Mouse (Mus musculus) spleen, adult 2 months (tissue): ENCODE measurements around the gene Dph1.

Experiments
- CTCF ChIP-seq: fragments of 200-500 bp; IDR thresholded peaks from 2 replicates; pipeline ENCODE4 v1.5.1; 2011; ENCODE audit warnings: mild to moderate bottlenecking, inconsistent platforms; ENCODE audit not compliant: insufficient read depth, insufficient read length, insufficient replicate concordance; ENCODE audit errors: extremely low read depth
- POLR2A ChIP-seq: fragments of 200-500 bp; IDR thresholded peaks from 2 replicates; pipeline ENCODE4 v1.6.1; 2011; ENCODE audit warnings: low read depth, low read length, inconsistent platforms

DNA sequence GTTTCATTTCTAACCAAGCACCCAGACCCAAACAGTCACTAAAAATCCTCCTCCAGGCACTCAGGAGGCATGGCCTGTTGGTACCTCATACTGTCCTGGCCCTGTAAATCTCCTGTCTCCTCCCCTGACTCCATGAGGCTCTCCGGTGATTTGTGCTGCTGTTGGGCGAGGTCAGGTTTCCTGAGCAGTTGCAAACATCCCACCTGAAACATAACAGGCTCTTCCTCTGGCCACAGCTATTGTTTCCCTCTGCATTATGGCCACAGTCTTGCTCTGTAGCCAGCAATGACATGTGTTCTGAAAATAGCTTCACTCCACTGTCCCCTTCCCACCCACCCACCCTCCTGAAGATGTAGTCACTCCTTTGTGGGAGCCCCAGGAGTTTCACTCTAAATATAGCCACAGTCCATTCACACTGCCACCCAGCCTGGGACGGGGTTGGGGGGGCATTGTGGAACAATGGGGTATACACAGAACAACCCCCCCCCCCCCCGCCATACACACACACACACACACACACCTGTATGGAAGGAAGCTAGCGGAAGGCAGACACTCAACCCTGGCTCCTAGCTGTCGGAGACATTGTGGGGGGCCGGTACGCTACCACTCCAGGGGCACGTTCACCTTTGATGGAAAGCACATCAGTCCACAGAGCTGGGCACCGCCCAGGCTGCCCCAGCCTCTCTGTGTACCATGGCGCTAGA lies 42.6 kb downstream of the Dph1 start:
- TF ChIP-seq CTCF (no peak), POLR2A (no peak)
